8 mouse cellular contexts compared by ENCODE assay signal in the genomic region with DNA sequence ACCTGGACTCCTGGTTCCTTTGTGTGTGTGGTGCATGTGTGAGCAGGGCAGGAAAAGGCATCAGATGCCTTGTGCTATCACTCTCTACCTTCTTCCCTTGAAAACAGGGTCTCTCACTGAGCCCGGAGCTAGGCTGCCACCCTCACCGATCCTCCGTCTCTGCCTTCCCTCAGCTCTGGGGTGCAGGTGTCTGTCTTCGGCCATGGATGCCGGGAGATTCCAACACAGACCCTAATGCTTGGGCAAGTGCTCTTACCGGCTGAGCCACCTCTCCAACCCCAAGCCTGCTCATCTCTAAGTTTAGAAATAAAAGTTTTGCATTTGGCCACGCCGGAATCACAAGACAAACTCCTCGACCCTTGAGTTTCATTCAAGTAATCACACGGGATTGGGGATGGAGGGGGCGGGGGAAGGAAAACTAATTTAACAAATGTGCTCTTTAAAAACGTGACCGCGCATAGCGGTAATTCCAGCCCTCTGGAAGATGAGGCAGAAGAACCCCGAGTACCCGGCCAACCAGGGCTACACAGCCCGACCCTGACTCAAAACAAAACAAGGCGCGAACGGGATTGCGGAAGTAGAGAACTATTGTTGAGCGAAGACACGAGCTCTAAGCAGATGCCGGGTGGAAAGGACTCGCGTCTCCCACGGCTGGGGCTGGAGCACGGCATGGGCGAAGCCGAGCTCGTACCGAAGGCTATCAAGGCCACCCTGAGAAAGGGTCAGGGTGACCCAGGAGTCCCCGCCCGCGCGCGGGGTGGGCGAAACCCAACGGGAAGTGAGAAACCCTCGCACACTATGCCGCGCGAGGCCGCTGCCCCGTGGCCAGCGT. TPM values are rescaled to one million over a fixed set of nuclear protein-coding genes. Genes with fewer than 3 reads are reported as not detected.
DNase-seq lines count a peak whose midpoint lies in the region; ATAC-seq and TF ChIP-seq lines count a peak whose summit lies in the region.

No protein-coding gene starts in this region.

- H3K4me2 ChIP-seq in heart, embryonic 13.5 days: peak overlapping the region; percentile 91
- peak overlapping the region; percentile 80 for H3K4me2 ChIP-seq in intestine, postnatal 0 days (replicated peaks; ENCODE audit: low read depth)

- peak overlapping the region; percentile 81 for H3K27ac ChIP-seq in heart, embryonic 13.5 days (replicated peaks)
- H3K27ac ChIP-seq in embryonic fibroblast, embryonic 13.5 days (ENCODE audit: insufficient read depth, low read length): no peak overlapping the region
- no peak overlapping the region; the same call in 1 of the 2 replicates for H3K27ac ChIP-seq in intestine, postnatal 0 days (ENCODE audit: low read depth, low read length)

- H3K9me3 ChIP-seq in heart, embryonic 13.5 days: no peaks in the 10 kb centered on the region
- H3K9me3 ChIP-seq in intestine, postnatal 0 days (ENCODE audit: control insufficient read depth): no peaks in the 10 kb centered on the region

- H3K36me3 ChIP-seq in heart, embryonic 13.5 days: peaks cover 10% of the 10 kb centered on the region
- no peaks in the 10 kb centered on the region for H3K36me3 ChIP-seq in intestine, postnatal 0 days (ENCODE audit: control insufficient read depth, insufficient read depth)

- no peak for TF ChIP-seq CTCF in embryonic fibroblast, embryonic 13.5 days (IDR thresholded peaks at IDR 0.05; ENCODE audit: borderline replicate concordance, insufficient read depth, low read length)
- TF ChIP-seq CTCF in intestine, postnatal 0 days (IDR thresholded peaks at IDR 0.05; ENCODE audit: low read depth): no peak

- peak overlapping the region; percentile 97 for H3K4me3 ChIP-seq in heart, embryonic 13.5 days
- peak overlapping the region; percentile 94 for H3K4me3 ChIP-seq in embryonic fibroblast, embryonic 13.5 days (ENCODE audit: insufficient read depth, low read length)
- H3K4me3 ChIP-seq in intestine, postnatal 0 days (ENCODE audit: low read depth, low read length): peak overlapping the region; percentile 99

- H3K4me1 ChIP-seq in heart, embryonic 13.5 days: peaks cover 21% of the 10 kb centered on the region
- no peaks in the 10 kb centered on the region; the same call in 1 of the 2 replicates for H3K4me1 ChIP-seq in embryonic fibroblast, embryonic 13.5 days (ENCODE audit: control insufficient read depth, insufficient read depth, low read length)
- no peaks in the 10 kb centered on the region for H3K4me1 ChIP-seq in intestine, postnatal 0 days (replicated peaks; ENCODE audit: control insufficient read depth, insufficient read depth, low read length)

- no peaks in the 10 kb centered on the region for H3K27me3 ChIP-seq in heart, embryonic 13.5 days (replicated peaks)
- H3K27me3 ChIP-seq in intestine, postnatal 0 days (replicated peaks; ENCODE audit: control insufficient read depth, insufficient read depth, low read length): no peaks in the 10 kb centered on the region

- peak; percentile 16 for ATAC-seq in heart, embryonic 13.5 days (ENCODE audit: extremely low read depth, insufficient number of reproducible peaks, low FRiP score, low TSS enrichment)
- ATAC-seq in intestine, postnatal 0 days: peak; percentile 42
- peak; percentile 30 for ATAC-seq in monocyte, adult 5-6 weeks (replicated peaks; ENCODE audit: insufficient number of reproducible peaks, low FRiP score, low TSS enrichment, poor library complexity, severe bottlenecking)

- TF ChIP-seq POLR2A in embryonic fibroblast, embryonic 13.5 days (IDR thresholded peaks at IDR 0.05; ENCODE audit: low read depth, low read length): no peak

- no peak for DNase-seq in heart, postnatal 4 days
- peak; percentile 56 for DNase-seq in ES-CJ7 (ENCODE audit: low read depth, low spot score)
- no peak for DNase-seq in right cerebral cortex, adult 18-20 months
- DNase-seq in gastrocnemius, postnatal 25 days: no peak

- H3K9ac ChIP-seq in heart, embryonic 13.5 days: peak overlapping the region; percentile 87
- peak overlapping the region; percentile 81 for H3K9ac ChIP-seq in intestine, postnatal 0 days (ENCODE audit: low read depth, low read length)

- WGBS in heart, embryonic 13.5 days: under 1% methylated on average over 47 of the region's 47 CpGs
- WGBS in intestine, postnatal 0 days: under 1% methylated on average over 47 of the region's 47 CpGs

RNA-seq across cellular contexts. Expression of a gene that starts 18.3 kb away (rescaled TPM):
- polyA plus RNA-seq in heart, embryonic 13.5 days (2015; fragmentation: Nextera tagmentation; extraction: Ambion mirVana): 39.0 and 41.7 TPM in 2 replicates
- total RNA-seq in heart, postnatal 4 days (2021): 10 to 100 TPM; 19.7 to 22.7 TPM
- polyA plus RNA-seq in embryonic fibroblast, embryonic 13.5 days (2011; ENCODE audit: insufficient read length, low read depth, missing spikeins): 17.9 and 19.8 TPM in 2 replicates
- 16.7 and 17.0 TPM in 2 replicates for polyA plus RNA-seq in intestine, postnatal 0 days (2015; fragmentation: Nextera tagmentation; extraction: Ambion mirVana)
- total RNA-seq in monocyte, adult 5-6 weeks (2017): 35.3 to 39.1 TPM (median 36.2 TPM) in 3 replicates
- 1 to 10 TPM; 2.7 to 4.2 TPM for total RNA-seq in gastrocnemius, postnatal 25 days (2021)

RNA-seq across cellular contexts. Expression of a gene that starts 22.6 kb away (rescaled TPM):
- polyA plus RNA-seq in heart, embryonic 13.5 days (2015; fragmentation: Nextera tagmentation; extraction: Ambion mirVana): 4.1 and 4.4 TPM in 2 replicates
- total RNA-seq in heart, postnatal 4 days (2021): 10 to 100 TPM; 10.3 to 12.9 TPM
- 14.7 and 20.2 TPM in 2 replicates for polyA plus RNA-seq in embryonic fibroblast, embryonic 13.5 days (2011; ENCODE audit: insufficient read length, low read depth, missing spikeins)
- polyA plus RNA-seq in intestine, postnatal 0 days (2015; fragmentation: Nextera tagmentation; extraction: Ambion mirVana): 5.1 and 5.7 TPM in 2 replicates
- total RNA-seq in monocyte, adult 5-6 weeks (2017): 23.1 to 30.4 TPM (median 26.6 TPM) in 3 replicates
- total RNA-seq in gastrocnemius, postnatal 25 days (2021): 1 to 10 TPM; 2.7 to 4.4 TPM
